Mouse (Mus musculus) layer of hippocampus, postnatal 10 days (tissue): Measurements from ENCODE around the gene Dnajc4. TPM values are rescaled to one million over a fixed set of nuclear protein-coding genes. Genes with fewer than 3 reads are reported as not detected.
A peak's percentile ranks its signal among the peaks of the same experiment; 100 is the strongest.

ENCODE experiments used
- DNase-seq, 2 experiments: peaks; one replicate each; pipeline ENCODE4 v3.0.0; 2021; ENCODE audit warnings: low spot score in 2 of 2
- long read RNA-seq: library from polyadenylated mRNA; stranded (forward); transcript quantifications from one replicate; pipeline ENCODE4 v2.0.0, GENCODE M21; 2023
- total RNA-seq, 2 experiments: library from RNA; stranded (reverse); gene quantifications; 2 replicates each; pipeline ENCODE4 v1.2.3; 2021

Gene Dnajc4
- total RNA-seq = 10 to 100 TPM; 18.1 to 21.5 TPM
- long read RNA-seq, transcript Dnajc4-201 (6 exons, 1,074 nt) = major isoform, 7 of 25 reads
- long read RNA-seq, partial matches to known transcripts = 8 of 25 reads
- long read RNA-seq, other reads (novel, unspliced or antisense) = 9 of 25 reads

- DNase-seq = peak; percentile 93 to 95
These were observed at the start of gene Dnajc4 for GRCm38 (mm10) chr19:6992011-6992858. Dnajc4 (minus strand) TSS chr19:6992572.

GRCm38 (mm10) chr19:7041171-7041570 lies 48.8 kb upstream of the Dnajc4 start:
- DNase-seq = no peak

- no peak for DNase-seq
These were observed 48.3 kb upstream of the Dnajc4 start for GRCm38 (mm10) chr19:7040637-7041130.

GRCm38 (mm10) chr19:7039841-7040636 lies 47.7 kb upstream of the Dnajc4 start, which contains the start of gene Stip1:
Stip1 (minus strand) TSS chr19:7039967.
- peak; percentile 98 to 99 for DNase-seq

GRCm38 (mm10) chr19:7039088-7039720 lies 46.8 kb upstream of the Dnajc4 start:
- peak; percentile 62 to 69 for DNase-seq

GRCm38 (mm10) chr19:7034006-7034405 lies 41.6 kb upstream of the Dnajc4 start:
- DNase-seq = no peak

- DNase-seq = no peak
These were observed 37.2 kb upstream of the Dnajc4 start for GRCm38 (mm10) chr19:7029531-7029930.

- peak; percentile 40 to 49 for DNase-seq
These were observed 27.9 kb upstream of the Dnajc4 start for GRCm38 (mm10) chr19:7020224-7020641.

- no peak for DNase-seq
These were observed 26.8 kb upstream of the Dnajc4 start, which contains the start of gene Fermt3 for GRCm38 (mm10) chr19:7019191-7019590. Fermt3 (minus strand) TSS chr19:7019469.

GRCm38 (mm10) chr19:7018546-7018945 lies 26.2 kb upstream of the Dnajc4 start:
- DNase-seq = no peak

- DNase-seq = no peak
These were observed 25.4 kb upstream of the Dnajc4 start for GRCm38 (mm10) chr19:7017541-7018457.

- no peak for DNase-seq
These were observed 22.2 kb upstream of the Dnajc4 start for GRCm38 (mm10) chr19:7014481-7015135.

GRCm38 (mm10) chr19:7013984-7014383 lies 21.6 kb upstream of the Dnajc4 start:
- no peak for DNase-seq

GRCm38 (mm10) chr19:7012426-7012825 lies 20.1 kb upstream of the Dnajc4 start:
- DNase-seq = no peak

- DNase-seq = no peak
These were observed 14.7 kb upstream of the Dnajc4 start for GRCm38 (mm10) chr19:7006892-7007593.

- DNase-seq = no peak
These were observed 7.1 kb upstream of the Dnajc4 start for GRCm38 (mm10) chr19:6999360-7000063.

GRCm38 (mm10) chr19:6997721-6998290 lies 5.4 kb upstream of the Dnajc4 start:
- no peak for DNase-seq

GRCm38 (mm10) chr19:6996006-6996405 lies 3.6 kb upstream of the Dnajc4 start, which contains the start of the genes Nudt22 and Trpt1:
Nudt22 (minus strand) TSS chr19:6996117.
Trpt1 (plus strand) TSS chr19:6996131.
- DNase-seq = peak; percentile 73 to 80
